Mouse (Mus musculus) liver, adult 2 months (tissue): Measurements from ENCODE around the gene Plekhs1. TPM values are rescaled to one million over a fixed set of nuclear protein-coding genes. Genes with fewer than 3 reads are reported as not detected.
A peak's percentile ranks its signal among the peaks of the same experiment; 100 is the strongest.

Experiments used
- DNase-seq: peaks from one replicate; pipeline ENCODE4 v3.0.0-alpha.2; 2011; ENCODE audit warnings: low read depth, low spot score; ENCODE audit errors: extremely low read depth
- H3K27ac ChIP-seq: fragments of 200-500 bp; replicated peaks from 2 replicates; pipeline ENCODE4 v1.5.1; 2012; ENCODE audit warnings: low read depth, mild to moderate bottlenecking, control low read depth, inconsistent platforms, low read length; ENCODE audit not compliant: insufficient read depth
- H3K27me3 ChIP-seq: fragments of 200-500 bp; 2 replicates; pipeline ENCODE4 v1.6.1; 2012; ENCODE audit warnings: mild to moderate bottlenecking, moderate library complexity, low read length, inconsistent platforms; ENCODE audit not compliant: control insufficient read depth, insufficient read depth
- H3K36me3 ChIP-seq: fragments of 200-500 bp; 2 replicates; pipeline ENCODE4 v1.6.1; 2012; ENCODE audit warnings: low read length, inconsistent platforms; ENCODE audit not compliant: control insufficient read depth, insufficient read depth
- H3K4me1 ChIP-seq: fragments of 200-500 bp; 2 replicates; pipeline ENCODE4 v1.6.1; 2011; ENCODE audit warnings: low read length; ENCODE audit not compliant: control insufficient read depth, insufficient read depth
- H3K4me3 ChIP-seq: fragments of 200-500 bp; 2 replicates; pipeline ENCODE4 v1.5.1; 2011; ENCODE audit warnings: low read depth, mild to moderate bottlenecking, control low read depth, low read length, moderate library complexity; ENCODE audit not compliant: insufficient read depth
- H3K79me2 ChIP-seq: fragments of 200-500 bp; 2 replicates; pipeline ENCODE4 v1.6.1; 2012; ENCODE audit warnings: inconsistent platforms, mild to moderate bottlenecking, low read length, moderate library complexity; ENCODE audit not compliant: control insufficient read depth, insufficient read depth
- H3K9ac ChIP-seq: fragments of 200-500 bp; 2 replicates; pipeline ENCODE4 v1.6.1; 2012; ENCODE audit warnings: low read depth, mild to moderate bottlenecking, control low read depth, inconsistent platforms, low read length
- CTCF ChIP-seq: fragments of 200-500 bp; IDR thresholded peaks from 2 replicates; pipeline ENCODE4 v1.5.1; 2011; ENCODE audit warnings: low read depth, low read length, control low read depth
- POLR2A ChIP-seq: fragments of 200-500 bp; IDR thresholded peaks from 2 replicates; pipeline ENCODE4 v1.6.1; 2011; ENCODE audit warnings: low read length, control low read depth; ENCODE audit not compliant: insufficient read depth; ENCODE audit errors: extremely low read depth
- WGBS: fragments of 180-500 bp; shearing (Covaris S2); methylation state at CpG from one replicate; pipeline ENCODE4 v1.1.7; 2018; 5-methylcytosine and 5-hydroxymethylcytosine counted together
- polyA plus RNA-seq: library from polyadenylated mRNA; depleted of rRNA; stranded (reverse); fragments of >200 nt; gene quantifications from 2 replicates; pipeline ENCODE4 v1.2.3, GENCODE M21; 2012
- total RNA-seq: library from RNA; depleted of rRNA; stranded (reverse); fragments of >200 nt; gene quantifications from 2 replicates; pipeline ENCODE4 v1.2.3, GENCODE M21; 2014

Plekhs1 gene
- total and polyA plus RNA-seq, 2 experiments = 0.07 TPM; not detected in 1

- TF ChIP-seq CTCF (no peak), POLR2A (no peak)
- Histone ChIP-seq H3K4me3 (no peak overlapping the region), H3K9ac (no peak overlapping the region), H3K27me3 (no peaks in the 10 kb centered on the region), H3K79me2 (no peaks in the 10 kb centered on the region), H3K4me1 (no peaks in the 10 kb centered on the region), H3K27ac (no peak overlapping the region), H3K36me3 (peaks cover 12% of the 10 kb centered on the region)
- WGBS = 72% methylated on average over 7 of the region's 7 CpGs
- no peak for DNase-seq
Measured at GRCm38 (mm10) chr19:56438357-56439071, 22.9 kb upstream of the Plekhs1 start.

GRCm38 (mm10) chr19:56439072-56439434 lies 22.4 kb upstream of the Plekhs1 start:
- Histone ChIP-seq H3K4me3 (no peak overlapping the region), H3K36me3 (peaks cover 12% of the 10 kb centered on the region), H3K4me1 (no peaks in the 10 kb centered on the region), H3K27me3 (no peaks in the 10 kb centered on the region), H3K9ac (no peak overlapping the region), H3K27ac (no peak overlapping the region), H3K79me2 (no peaks in the 10 kb centered on the region)
- DNase-seq = peak; percentile 6
- TF ChIP-seq CTCF (no peak), POLR2A (no peak)
- WGBS = 43% methylated on average over 6 of the region's 6 CpGs

- 89% methylated on average over 14 of the region's 14 CpGs for WGBS
Measured at GRCm38 (mm10) chr19:56443445-56443844, 18.0 kb upstream of the Plekhs1 start.

GRCm38 (mm10) chr19:56448784-56449183 lies 12.7 kb upstream of the Plekhs1 start:
- WGBS = 95% methylated on average over 4 of the region's 4 CpGs

More at GRCm38 (mm10) chr19:56443445-56443844, 18.0 kb upstream of the Plekhs1 start:
- no peaks in the 10 kb centered on the region for H3K36me3 ChIP-seq
- H3K9ac ChIP-seq = no peak overlapping the region
- DNase-seq = no peak
- no peak overlapping the region for H3K4me3 ChIP-seq
- no peaks in the 10 kb centered on the region for H3K4me1 ChIP-seq
- no peaks in the 10 kb centered on the region for H3K79me2 ChIP-seq
- no peak for TF ChIP-seq POLR2A
- no peak for TF ChIP-seq CTCF
- no peaks in the 10 kb centered on the region for H3K27me3 ChIP-seq
- H3K27ac ChIP-seq = no peak overlapping the region

GRCm38 (mm10) chr19:56449537-56449936 lies 11.9 kb upstream of the Plekhs1 start:
- WGBS = 86% methylated on average over 8 of the region's 8 CpGs
- Histone ChIP-seq H3K79me2 (no peaks in the 10 kb centered on the region), H3K4me1 (no peaks in the 10 kb centered on the region), H3K27me3 (no peaks in the 10 kb centered on the region), H3K9ac (no peak overlapping the region), H3K36me3 (no peaks in the 10 kb centered on the region), H3K27ac (no peak overlapping the region), H3K4me3 (no peak overlapping the region)
- no peak for DNase-seq
- TF ChIP-seq CTCF (no peak), POLR2A (no peak)

More at GRCm38 (mm10) chr19:56448784-56449183, 12.7 kb upstream of the Plekhs1 start:
- TF ChIP-seq POLR2A (no peak), CTCF (no peak)
- H3K9ac ChIP-seq = no peak overlapping the region
- H3K79me2 ChIP-seq = no peaks in the 10 kb centered on the region
- H3K4me1 ChIP-seq = no peaks in the 10 kb centered on the region
- no peaks in the 10 kb centered on the region for H3K36me3 ChIP-seq
- DNase-seq = no peak
- no peaks in the 10 kb centered on the region for H3K27me3 ChIP-seq
- H3K4me3 ChIP-seq = no peak overlapping the region
- H3K27ac ChIP-seq = no peak overlapping the region

GRCm38 (mm10) chr19:56450892-56451291 lies 10.5 kb upstream of the Plekhs1 start:
- TF ChIP-seq POLR2A = no peak
- Histone ChIP-seq H3K4me1 (no peaks in the 10 kb centered on the region), H3K9ac (no peak overlapping the region), H3K36me3 (no peaks in the 10 kb centered on the region), H3K27ac (no peak overlapping the region), H3K4me3 (no peak overlapping the region), H3K27me3 (no peaks in the 10 kb centered on the region), H3K79me2 (no peaks in the 10 kb centered on the region)
- DNase-seq = no peak
- WGBS = 79% methylated on average over 5 of the region's 5 CpGs
